Mouse (Mus musculus) heart, embryonic 15.5 days (tissue): ENCODE results near the gene Htatsf1. TPM values are rescaled to one million over a fixed set of nuclear protein-coding genes. Genes with fewer than 3 reads are reported as not detected.

Experiments
- polyA plus RNA-seq: library from polyadenylated mRNA; unstranded; fragments of >200 nt; fragmentation: Nextera tagmentation; extraction: Ambion mirVana; gene quantifications from 2 replicates; pipeline ENCODE4 v1.2.1, GENCODE M21; 2015

Gene Htatsf1
- polyA plus RNA-seq, 1 experiment from 2014 or later = 64.6 TPM

Other genes with a start within 250 kb of the Htatsf1 start
- gene Map7d3, start 231.3 kb upstream of the Htatsf1 start, polyA plus RNA-seq = 2.1 and 2.2 TPM in 2 replicates
- gene Adgrg4, start 183.4 kb upstream of the Htatsf1 start, polyA plus RNA-seq = not detected in 2 replicates
- gene Brs3, start 10.5 kb upstream of the Htatsf1 start, polyA plus RNA-seq = not detected in 2 replicates
- not detected in 2 replicates for gene Vgll1, start 34.5 kb downstream of the Htatsf1 start, polyA plus RNA-seq
- gene Cd40lg, start 158.6 kb downstream of the Htatsf1 start, polyA plus RNA-seq = not detected in 2 replicates